Mouse (Mus musculus) lung, postnatal 0 days (tissue): Measurements from ENCODE around the gene Efcab2.

Experiments used
- CTCF ChIP-seq: IDR thresholded peaks from 2 replicates; pipeline ENCODE4 v1.5.1; 2016; ENCODE audit warnings: antibody characterized with exemption, mild to moderate bottlenecking
- EP300 ChIP-seq: IDR thresholded peaks from 2 replicates; pipeline ENCODE4 v1.6.1; 2016; ENCODE audit warnings: antibody characterized with exemption, mild to moderate bottlenecking, control low read depth

- no peak for TF ChIP-seq CTCF
- no peak for TF ChIP-seq EP300
Measured at GRCm38 (mm10) chr1:178389401-178389800, 16.5 kb upstream of the Efcab2 start.
